Mouse (Mus musculus) small intestine, adult 2 months (tissue): Measurements from ENCODE around the gene Lrrc58.

ENCODE experiments used
- CTCF ChIP-seq: fragments of 200-500 bp; IDR thresholded peaks from 2 replicates; pipeline ENCODE4 v1.5.1; 2012; ENCODE audit warnings: low read depth, mild to moderate bottlenecking, control low read depth, inconsistent platforms, low read length, moderate library complexity, mixed read lengths; ENCODE audit not compliant: insufficient replicate concordance, insufficient read length; ENCODE audit errors: extremely low read depth
- POLR2A ChIP-seq: fragments of 200-500 bp; IDR thresholded peaks from 2 replicates; pipeline ENCODE4 v1.6.1; 2012; ENCODE audit warnings: low read depth, mild to moderate bottlenecking, control low read depth, inconsistent platforms, low read length, moderate library complexity

GRCm38 (mm10) chr16:37831041-37831440 lies 37.1 kb upstream of the Lrrc58 start:
- TF ChIP-seq POLR2A: no peak
- no peak for TF ChIP-seq CTCF
